7 mouse cellular contexts compared by ENCODE assay signal in the genomic region with DNA sequence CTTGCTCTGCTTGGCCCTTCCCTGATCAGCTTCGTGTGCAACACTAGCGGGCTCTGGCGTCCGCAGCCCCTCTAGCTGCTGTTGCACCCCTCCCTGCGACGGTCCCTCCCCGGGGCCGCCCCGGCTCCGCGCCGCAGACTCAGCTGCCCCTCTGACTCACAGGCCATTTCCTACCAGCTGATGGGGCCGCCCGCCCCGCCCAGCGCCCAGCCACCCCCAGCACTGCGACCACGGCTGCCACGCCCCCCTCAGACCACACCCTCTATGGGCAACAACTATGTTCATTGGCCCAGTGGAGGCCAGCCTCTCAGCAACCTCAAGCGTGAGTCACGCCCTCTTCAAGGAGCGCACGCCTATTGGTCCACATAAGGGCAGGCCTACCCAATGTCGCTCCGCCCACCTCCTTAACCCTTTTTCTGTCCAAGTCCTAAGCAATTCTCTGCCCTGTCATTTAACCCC. TPM values are rescaled to one million over a fixed set of nuclear protein-coding genes. Genes with fewer than 3 reads are reported as not detected.
DNase-seq lines count a peak whose midpoint lies in the region; ATAC-seq and TF ChIP-seq lines count a peak whose summit lies in the region.

No protein-coding gene starts in this region.

- peak overlapping the region; percentile 86 for H3K4me2 ChIP-seq in embryonic facial prominence, embryonic 12.5 days (replicated peaks)
- peak overlapping the region; percentile 77 for H3K4me2 ChIP-seq in limb, embryonic 12.5 days
- peak overlapping the region; percentile 62 for H3K4me2 ChIP-seq in midbrain, embryonic 15.5 days

- H3K9ac ChIP-seq in embryonic facial prominence, embryonic 12.5 days = peak overlapping the region; percentile 78
- H3K9ac ChIP-seq in limb, embryonic 12.5 days (replicated peaks) = peak overlapping the region; percentile 77
- H3K9ac ChIP-seq in midbrain, embryonic 15.5 days = peak overlapping the region; percentile 74

- no peak for TF ChIP-seq CTCF in kidney, adult 2 months (conservative IDR thresholded peaks at IDR 0.05; ENCODE audit: insufficient read depth, insufficient read length, low read depth, low read length)
- TF ChIP-seq CTCF in spleen, adult 2 months (IDR thresholded peaks at IDR 0.05; ENCODE audit: extremely low read depth, insufficient read depth, insufficient read length, insufficient replicate concordance) = no peak

- peak overlapping the region; percentile 64 for H3K27ac ChIP-seq in embryonic facial prominence, embryonic 12.5 days
- peak overlapping the region; percentile 17 for H3K27ac ChIP-seq in kidney, adult 2 months (ENCODE audit: insufficient read depth, low read depth, low read length)
- peak overlapping the region; percentile 80 for H3K27ac ChIP-seq in limb, embryonic 12.5 days
- H3K27ac ChIP-seq in midbrain, embryonic 15.5 days = peak overlapping the region; percentile 79
- peak overlapping the region; percentile 54 for H3K27ac ChIP-seq in spleen, adult 2 months (ENCODE audit: insufficient read depth, low read length)

- H3K36me3 ChIP-seq in embryonic facial prominence, embryonic 12.5 days = peaks cover 15% of the 10 kb centered on the region
- H3K36me3 ChIP-seq in kidney, adult 2 months (ENCODE audit: control insufficient read depth, insufficient read depth, low read length) = no peaks in the 10 kb centered on the region
- peaks cover 18% of the 10 kb centered on the region for H3K36me3 ChIP-seq in limb, embryonic 12.5 days
- H3K36me3 ChIP-seq in midbrain, embryonic 15.5 days (replicated peaks) = peaks cover 17% of the 10 kb centered on the region
- H3K36me3 ChIP-seq in spleen, adult 2 months (ENCODE audit: control insufficient read depth, insufficient read depth, low read length) = peaks cover 1% of the 10 kb centered on the region; the same call in 1 of the 2 replicates

- peaks cover 26% of the 10 kb centered on the region for H3K4me1 ChIP-seq in embryonic facial prominence, embryonic 12.5 days
- peaks cover 15% of the 10 kb centered on the region for H3K4me1 ChIP-seq in kidney, adult 2 months (ENCODE audit: control insufficient read depth, insufficient read depth, low read length)
- H3K4me1 ChIP-seq in limb, embryonic 12.5 days (replicated peaks) = peaks cover 37% of the 10 kb centered on the region
- peaks cover 53% of the 10 kb centered on the region for H3K4me1 ChIP-seq in midbrain, embryonic 15.5 days
- peaks cover 30% of the 10 kb centered on the region for H3K4me1 ChIP-seq in spleen, adult 2 months (ENCODE audit: control insufficient read depth, insufficient read depth, insufficient read length)

- no peaks in the 10 kb centered on the region for H3K9me3 ChIP-seq in embryonic facial prominence, embryonic 12.5 days
- H3K9me3 ChIP-seq in limb, embryonic 12.5 days = no peaks in the 10 kb centered on the region
- H3K9me3 ChIP-seq in midbrain, embryonic 15.5 days = no peaks in the 10 kb centered on the region

- H3K27me3 ChIP-seq in embryonic facial prominence, embryonic 12.5 days = no peaks in the 10 kb centered on the region
- H3K27me3 ChIP-seq in kidney, adult 2 months (replicated peaks; ENCODE audit: control insufficient read depth, insufficient read depth, low read length) = no peaks in the 10 kb centered on the region
- H3K27me3 ChIP-seq in limb, embryonic 12.5 days = no peaks in the 10 kb centered on the region
- no peaks in the 10 kb centered on the region for H3K27me3 ChIP-seq in midbrain, embryonic 15.5 days (replicated peaks)
- no peaks in the 10 kb centered on the region for H3K27me3 ChIP-seq in spleen, adult 2 months (ENCODE audit: control insufficient read depth, insufficient read depth, low read length)

- TF ChIP-seq POLR2A in kidney, adult 2 months (IDR thresholded peaks at IDR 0.05; ENCODE audit: low read depth, low read length) = peak; percentile 30
- TF ChIP-seq POLR2A in spleen, adult 2 months (IDR thresholded peaks at IDR 0.05; ENCODE audit: low read depth, low read length) = peak; percentile 68

- ATAC-seq in embryonic facial prominence, embryonic 12.5 days (ENCODE audit: insufficient number of reproducible peaks, insufficient read depth, low FRiP score, low TSS enrichment) = peak; percentile 95
- ATAC-seq in limb, embryonic 12.5 days (ENCODE audit: insufficient number of reproducible peaks, insufficient read depth, low FRiP score, low TSS enrichment, low read depth) = peak; percentile 98
- peak; percentile 97 for ATAC-seq in midbrain, embryonic 15.5 days (replicated peaks)

- 1% methylated on average over 25 of the region's 25 CpGs for WGBS in embryonic facial prominence, embryonic 12.5 days
- WGBS in kidney, adult 2 months = under 1% methylated on average over 25 of the region's 25 CpGs
- WGBS in limb, embryonic 12.5 days = under 1% methylated on average over 25 of the region's 25 CpGs
- WGBS in midbrain, embryonic 15.5 days = under 1% methylated on average over 25 of the region's 25 CpGs
- under 1% methylated on average over 25 of the region's 25 CpGs for WGBS in spleen, adult 2 months

- DNase-seq in adrenal gland, postnatal 25 days = peak; percentile 97
- DNase-seq in heart, adult 18-20 months = peak; percentile 96 to 98
- peak; percentile 99 for DNase-seq in kidney, adult 2 months
- peak; percentile 91 to 95 for DNase-seq in spleen, adult 2 months (ENCODE audit: low read depth in 1 of 2, low spot score in 2 of 2)

- H3K4me3 ChIP-seq in embryonic facial prominence, embryonic 12.5 days = peak overlapping the region; percentile 73
- peak overlapping the region; percentile 68 for H3K4me3 ChIP-seq in kidney, adult 2 months (ENCODE audit: insufficient read depth, low read depth, low read length)
- peak overlapping the region; percentile 71 for H3K4me3 ChIP-seq in limb, embryonic 12.5 days (replicated peaks)
- H3K4me3 ChIP-seq in midbrain, embryonic 15.5 days = peak overlapping the region; percentile 76
- peak overlapping the region; percentile 63 for H3K4me3 ChIP-seq in spleen, adult 2 months (ENCODE audit: extremely low read depth, insufficient read depth, insufficient read length)

RNA-seq across cellular contexts. Expression of a gene that starts 5.9 kb away (rescaled TPM):
- 58.7 and 63.6 TPM in 2 replicates for total RNA-seq in adrenal gland, postnatal 25 days (2021)
- 20.4 and 22.9 TPM in 2 replicates for polyA plus RNA-seq in embryonic facial prominence, embryonic 12.5 days (2016; fragmentation: Nextera tagmentation; extraction: Ambion mirVana)
- 10 to 100 TPM; 27.7 to 30.7 TPM for total RNA-seq in heart, adult 18-20 months (2021)
- 14.4 and 15.6 TPM in 2 replicates for polyA plus RNA-seq in kidney, adult 2 months (2012; rRNA removed)
- polyA plus RNA-seq in limb, embryonic 12.5 days (2016; fragmentation: Nextera tagmentation; extraction: Ambion mirVana) = 12.1 and 13.4 TPM in 2 replicates
- polyA plus RNA-seq in midbrain, embryonic 15.5 days (2015; fragmentation: Nextera tagmentation; extraction: Ambion mirVana) = 52.0 and 55.3 TPM in 2 replicates
- polyA plus RNA-seq in spleen, adult 2 months (2012; rRNA removed) = 21.1 and 28.2 TPM in 2 replicates

RNA-seq across cellular contexts. Expression of a gene that starts 8.6 kb away (rescaled TPM):
- 227 and 270 TPM in 2 replicates for total RNA-seq in adrenal gland, postnatal 25 days (2021)
- polyA plus RNA-seq in embryonic facial prominence, embryonic 12.5 days (2016; fragmentation: Nextera tagmentation; extraction: Ambion mirVana) = 333 and 352 TPM in 2 replicates
- total RNA-seq in heart, adult 18-20 months (2021) = 100 to 1,000 TPM; 107 to 113 TPM
- 103 and 118 TPM in 2 replicates for polyA plus RNA-seq in kidney, adult 2 months (2012; rRNA removed)
- 344 and 353 TPM in 2 replicates for polyA plus RNA-seq in limb, embryonic 12.5 days (2016; fragmentation: Nextera tagmentation; extraction: Ambion mirVana)
- polyA plus RNA-seq in midbrain, embryonic 15.5 days (2015; fragmentation: Nextera tagmentation; extraction: Ambion mirVana) = 218 and 235 TPM in 2 replicates
- polyA plus RNA-seq in spleen, adult 2 months (2012; rRNA removed) = 42.8 and 47.0 TPM in 2 replicates

RNA-seq across cellular contexts. Expression of a gene that starts 14.5 kb away (rescaled TPM):
- total RNA-seq in adrenal gland, postnatal 25 days (2021) = 26.1 and 27.5 TPM in 2 replicates
- 26.5 and 28.1 TPM in 2 replicates for polyA plus RNA-seq in embryonic facial prominence, embryonic 12.5 days (2016; fragmentation: Nextera tagmentation; extraction: Ambion mirVana)
- 10 to 100 TPM; 20.5 to 24.4 TPM for total RNA-seq in heart, adult 18-20 months (2021)
- polyA plus RNA-seq in kidney, adult 2 months (2012; rRNA removed) = 24.6 and 28.4 TPM in 2 replicates
- polyA plus RNA-seq in limb, embryonic 12.5 days (2016; fragmentation: Nextera tagmentation; extraction: Ambion mirVana) = 27.0 and 30.3 TPM in 2 replicates
- 29.1 and 34.0 TPM in 2 replicates for polyA plus RNA-seq in midbrain, embryonic 15.5 days (2015; fragmentation: Nextera tagmentation; extraction: Ambion mirVana)
- 25.2 and 33.4 TPM in 2 replicates for polyA plus RNA-seq in spleen, adult 2 months (2012; rRNA removed)

RNA-seq across cellular contexts. Expression of a gene that starts 18.6 kb away (rescaled TPM):
- 12.4 and 13.2 TPM in 2 replicates for total RNA-seq in adrenal gland, postnatal 25 days (2021)
- polyA plus RNA-seq in embryonic facial prominence, embryonic 12.5 days (2016; fragmentation: Nextera tagmentation; extraction: Ambion mirVana) = 7.8 and 9.1 TPM in 2 replicates
- 10 to 100 TPM in 1 of 2 experiments, 1 to 10 TPM in 1; 9.0 to 10.9 TPM for total RNA-seq in heart, adult 18-20 months (2021)
- polyA plus RNA-seq in kidney, adult 2 months (2012; rRNA removed) = 5.0 and 5.5 TPM in 2 replicates
- 3.5 and 4.0 TPM in 2 replicates for polyA plus RNA-seq in limb, embryonic 12.5 days (2016; fragmentation: Nextera tagmentation; extraction: Ambion mirVana)
- polyA plus RNA-seq in midbrain, embryonic 15.5 days (2015; fragmentation: Nextera tagmentation; extraction: Ambion mirVana) = 20.1 and 21.2 TPM in 2 replicates
- polyA plus RNA-seq in spleen, adult 2 months (2012; rRNA removed) = 0.65 and 0.92 TPM in 2 replicates

RNA-seq across cellular contexts. Expression of a gene that starts 29.8 kb away (rescaled TPM):
- 15.7 and 20.9 TPM in 2 replicates for total RNA-seq in adrenal gland, postnatal 25 days (2021)
- polyA plus RNA-seq in embryonic facial prominence, embryonic 12.5 days (2016; fragmentation: Nextera tagmentation; extraction: Ambion mirVana) = 20.4 and 20.8 TPM in 2 replicates
- total RNA-seq in heart, adult 18-20 months (2021) = 1 to 10 TPM; 1.6 to 2.9 TPM
- polyA plus RNA-seq in kidney, adult 2 months (2012; rRNA removed) = 6.8 and 7.1 TPM in 2 replicates
- polyA plus RNA-seq in limb, embryonic 12.5 days (2016; fragmentation: Nextera tagmentation; extraction: Ambion mirVana) = 18.4 and 20.6 TPM in 2 replicates
- polyA plus RNA-seq in midbrain, embryonic 15.5 days (2015; fragmentation: Nextera tagmentation; extraction: Ambion mirVana) = 22.8 and 29.5 TPM in 2 replicates
- polyA plus RNA-seq in spleen, adult 2 months (2012; rRNA removed) = 13.5 and 16.7 TPM in 2 replicates

Comparison
In these comparisons a context has a peak if more than half of its experiments do, and no peak if none do; other contexts are left out.
1. Peak in every context shown above with its lines: DNase-seq, ATAC-seq, H3K4me3 ChIP-seq and H3K27ac ChIP-seq.
2. H3K27ac ChIP-seq: peak in every context shown above with its lines; median percentile 80 in limb, embryonic 12.5 days; 79 in midbrain, embryonic 15.5 days; 64 in embryonic facial prominence, embryonic 12.5 days; 54 in spleen, adult 2 months; 17 in kidney, adult 2 months.